Mouse (Mus musculus) thymus, adult 2 months (tissue): ENCODE measurements around the gene Exoc4. TPM values are rescaled to one million over a fixed set of nuclear protein-coding genes. Genes with fewer than 3 reads are reported as not detected.

Experiments
- DNase-seq: peaks from one replicate; pipeline ENCODE4 v3.0.0; 2021
- H3K27ac ChIP-seq: fragments of 200-500 bp; 2 replicates; pipeline ENCODE4 v1.5.1; 2012; ENCODE audit warnings: low read length, control low read depth; ENCODE audit not compliant: control insufficient read depth, insufficient read depth
- H3K27me3 ChIP-seq: fragments of 200-500 bp; 2 replicates; pipeline ENCODE4 v1.6.1; 2012; ENCODE audit warnings: mild to moderate bottlenecking, low read length, moderate library complexity, mixed read lengths; ENCODE audit not compliant: control insufficient read depth, insufficient read depth
- H3K36me3 ChIP-seq: fragments of 200-500 bp; 2 replicates; pipeline ENCODE4 v1.6.1; 2012; ENCODE audit warnings: mild to moderate bottlenecking, low read length, moderate library complexity; ENCODE audit not compliant: control insufficient read depth, insufficient read depth
- H3K4me1 ChIP-seq: fragments of 200-500 bp; replicated peaks from 2 replicates; pipeline ENCODE4 v1.6.1; 2012; ENCODE audit warnings: low read length; ENCODE audit not compliant: control insufficient read depth, insufficient read depth
- H3K4me3 ChIP-seq: fragments of 200-500 bp; 2 replicates; pipeline ENCODE4 v1.5.1; 2012; ENCODE audit warnings: mild to moderate bottlenecking, low read length, control low read depth, moderate library complexity; ENCODE audit not compliant: control insufficient read depth, insufficient read depth
- CTCF ChIP-seq: fragments of 200-500 bp; IDR thresholded peaks from 2 replicates; pipeline ENCODE4 v1.5.1; 2012; ENCODE audit warnings: mild to moderate bottlenecking, control low read depth, low read length, moderate library complexity, borderline replicate concordance; ENCODE audit not compliant: control insufficient read depth, poor library complexity, insufficient read depth; ENCODE audit errors: extremely low read depth
- POLR2A ChIP-seq: fragments of 200-500 bp; IDR thresholded peaks from 2 replicates; pipeline ENCODE4 v1.6.1; 2012; ENCODE audit warnings: mild to moderate bottlenecking, low read length, control low read depth, moderate library complexity; ENCODE audit not compliant: control insufficient read depth, poor library complexity, insufficient read depth; ENCODE audit errors: extremely low read depth
- whole genome bisulfite sequencing: fragments of 180-500 bp; shearing (Covaris S2); methylation state at CpG from one replicate; pipeline ENCODE4 v1.1.7; 2018; 5-methylcytosine and 5-hydroxymethylcytosine counted together
- polyA plus RNA-seq: library from polyadenylated mRNA; depleted of rRNA; stranded (reverse); fragments of >200 nt; gene quantifications from 2 replicates; pipeline ENCODE4 v1.2.3, GENCODE M21; 2012

The Exoc4 gene
- polyA plus RNA-seq, 1 experiment, result 12.7 TPM

DNA sequence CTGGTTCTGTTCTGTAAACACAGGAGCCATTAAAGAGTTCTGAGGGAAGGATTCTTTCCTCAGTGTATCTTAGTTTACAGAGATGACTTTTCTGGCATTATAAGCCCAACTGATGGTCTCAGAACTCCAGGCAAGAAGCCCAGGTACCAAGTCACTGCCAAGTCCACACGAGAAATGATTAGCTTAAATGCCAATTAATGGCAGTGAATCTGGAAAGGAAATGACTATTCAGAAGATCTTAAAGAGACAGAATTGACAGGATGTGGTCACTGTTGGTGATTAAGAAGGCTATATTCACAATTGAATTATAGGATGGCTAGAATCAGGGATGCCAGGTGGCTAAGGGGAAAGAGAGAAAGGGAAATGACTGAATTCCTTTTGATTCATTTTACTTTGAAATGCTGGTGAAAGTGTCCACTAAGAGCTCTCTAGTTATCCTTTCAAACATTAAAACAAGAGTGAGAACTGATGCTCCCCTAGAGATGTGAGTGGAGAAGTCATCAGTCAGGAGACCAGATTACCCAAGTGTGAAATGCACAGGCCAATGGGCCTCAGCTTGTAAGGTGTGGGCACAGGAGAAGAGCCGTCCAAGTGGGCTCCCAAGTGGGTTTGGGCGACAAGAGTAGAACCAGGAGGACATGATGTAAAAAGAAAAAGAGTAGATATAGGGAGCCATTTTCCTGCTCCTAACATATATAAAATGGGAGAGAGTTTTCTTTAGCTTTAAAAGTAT is 587.3 kb downstream of the Exoc4 start:
- 0 out of 2 replicates have a peak, but pooled peaks cover 4% of the 10 kb centered on the region for H3K36me3 ChIP-seq
- 95% methylated on average over 3 of the region's 3 CpGs for WGBS
- no peaks in the 10 kb centered on the region for H3K4me1 ChIP-seq
- H3K27ac ChIP-seq, result no peak overlapping the region
- no peak for TF ChIP-seq POLR2A
- TF ChIP-seq CTCF, result no peak
- H3K27me3 ChIP-seq, result no peaks in the 10 kb centered on the region
- no peak overlapping the region for H3K4me3 ChIP-seq
- DNase-seq, result no peak

DNA sequence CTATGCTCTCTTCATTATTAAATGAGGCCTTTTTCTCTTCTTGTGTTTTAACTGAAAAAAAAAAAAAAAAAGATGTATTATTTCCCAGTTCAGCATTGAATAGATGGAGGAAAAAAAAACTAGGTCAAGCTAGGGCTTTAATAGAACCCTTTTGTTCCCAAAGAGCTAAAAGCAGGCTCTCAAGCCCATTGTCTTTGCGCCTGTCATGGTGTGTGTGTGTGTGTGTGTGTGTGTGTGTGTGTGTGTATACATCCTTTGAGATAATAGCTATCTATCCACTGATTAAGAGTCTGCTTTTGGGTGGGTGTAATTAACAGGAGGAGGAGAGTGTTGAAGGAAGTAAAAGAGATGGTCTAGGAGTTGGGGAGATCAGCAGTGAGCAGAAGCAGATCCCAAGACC is 594.0 kb downstream of the Exoc4 start:
- Histone ChIP-seq H3K36me3 (0 out of 2 replicates have a peak, but pooled peaks cover 4% of the 10 kb centered on the region), H3K4me1 (no peaks in the 10 kb centered on the region), H3K4me3 (no peak overlapping the region), H3K27ac (no peak overlapping the region), H3K27me3 (no peaks in the 10 kb centered on the region)
- WGBS, result 93% methylated on average over 1 of the region's 1 CpGs
- DNase-seq, result no peak
- TF ChIP-seq CTCF (no peak), POLR2A (no peak)

DNA sequence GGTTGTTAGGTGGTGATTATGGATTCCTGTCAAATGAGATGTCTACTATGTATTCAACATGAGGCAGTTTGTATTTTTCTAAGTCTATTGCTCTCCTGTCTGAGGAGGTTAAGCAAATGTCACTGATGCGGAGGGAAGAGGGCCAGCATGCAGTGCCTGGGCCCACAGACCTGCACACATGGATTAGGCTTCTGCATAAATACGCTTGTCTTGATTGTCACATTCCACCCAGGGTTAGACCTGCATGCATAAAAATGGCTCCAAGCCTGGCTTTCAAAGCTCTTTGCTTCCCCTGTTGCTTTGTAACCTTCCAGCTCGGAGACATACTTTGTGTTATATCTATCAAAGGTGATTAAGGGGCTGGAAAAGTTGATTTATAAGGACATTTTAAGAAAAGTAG is 610.2 kb downstream of the Exoc4 start:
- H3K4me1 ChIP-seq, result no peaks in the 10 kb centered on the region
- no peak overlapping the region for H3K27ac ChIP-seq
- H3K27me3 ChIP-seq, result no peaks in the 10 kb centered on the region
- 98% methylated on average over 3 of the region's 3 CpGs for WGBS
- no peak for TF ChIP-seq POLR2A
- no peak for TF ChIP-seq CTCF
- H3K4me3 ChIP-seq, result no peak overlapping the region
- no peaks in the 10 kb centered on the region for H3K36me3 ChIP-seq
- DNase-seq, result no peak

DNA sequence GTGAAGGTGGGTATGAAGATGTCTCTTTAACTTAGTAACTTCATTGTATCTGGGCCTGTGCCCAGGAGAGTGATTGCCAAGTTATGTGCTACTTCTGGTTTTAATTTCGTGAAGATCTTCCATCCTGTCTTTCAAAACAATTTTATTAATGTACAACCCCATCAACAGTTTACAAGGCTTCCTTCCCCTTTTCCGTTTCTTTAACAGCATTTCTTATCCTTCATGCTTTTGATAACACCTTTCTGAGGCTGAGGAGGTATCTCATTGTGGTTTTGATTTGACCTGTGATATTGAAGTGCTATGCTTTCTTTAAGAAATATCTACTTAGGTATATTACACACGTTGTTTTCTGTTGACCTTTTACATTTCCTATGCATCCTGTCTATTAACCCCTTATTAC is 616.9 kb downstream of the Exoc4 start:
- no peak for DNase-seq
- no peaks in the 10 kb centered on the region for H3K36me3 ChIP-seq
- TF ChIP-seq CTCF (no peak), POLR2A (no peak)
- no peak overlapping the region for H3K27ac ChIP-seq
- no peaks in the 10 kb centered on the region for H3K4me1 ChIP-seq
- H3K27me3 ChIP-seq, result no peaks in the 10 kb centered on the region
- no peak overlapping the region for H3K4me3 ChIP-seq
- 7% methylated on average over 3 of the region's 3 CpGs for WGBS

DNA sequence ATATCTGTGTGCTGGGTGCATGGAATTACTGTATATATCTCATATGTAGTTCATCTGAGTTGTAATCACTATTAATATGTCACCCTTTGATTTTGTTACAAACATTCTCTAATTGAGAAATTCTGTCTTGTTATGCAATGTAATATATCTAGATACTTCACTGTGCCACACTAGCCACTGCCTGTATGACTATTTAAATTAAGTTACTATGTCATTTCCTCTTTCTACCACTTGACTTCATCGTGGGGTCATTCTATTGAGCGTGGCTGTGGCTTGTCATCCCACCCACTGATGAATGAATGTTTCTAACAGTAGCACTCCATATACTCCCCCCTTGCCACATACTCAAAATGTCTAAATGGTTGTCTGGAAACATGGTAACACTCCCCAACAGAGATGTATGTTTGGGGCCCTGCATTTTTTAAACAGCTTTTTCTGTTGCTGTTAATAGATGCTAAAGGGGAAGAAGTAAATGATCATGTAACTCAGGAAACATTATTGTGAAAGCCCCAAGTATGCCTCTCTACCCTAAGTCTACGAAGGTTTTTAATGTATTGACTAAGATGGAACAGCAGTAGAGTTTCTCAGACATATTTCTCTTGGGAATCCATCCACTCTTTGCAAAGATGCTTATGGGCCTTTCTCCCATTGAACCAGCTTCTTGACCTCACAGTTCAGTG is 618.2 kb downstream of the Exoc4 start:
- no peak for DNase-seq
- Histone ChIP-seq H3K4me1 (no peaks in the 10 kb centered on the region), H3K27ac (no peak overlapping the region), H3K4me3 (no peak overlapping the region), H3K36me3 (no peaks in the 10 kb centered on the region), H3K27me3 (no peaks in the 10 kb centered on the region)
- TF ChIP-seq POLR2A (no peak), CTCF (no peak)
- WGBS, result 76% methylated on average over 3 of the region's 3 CpGs

DNA sequence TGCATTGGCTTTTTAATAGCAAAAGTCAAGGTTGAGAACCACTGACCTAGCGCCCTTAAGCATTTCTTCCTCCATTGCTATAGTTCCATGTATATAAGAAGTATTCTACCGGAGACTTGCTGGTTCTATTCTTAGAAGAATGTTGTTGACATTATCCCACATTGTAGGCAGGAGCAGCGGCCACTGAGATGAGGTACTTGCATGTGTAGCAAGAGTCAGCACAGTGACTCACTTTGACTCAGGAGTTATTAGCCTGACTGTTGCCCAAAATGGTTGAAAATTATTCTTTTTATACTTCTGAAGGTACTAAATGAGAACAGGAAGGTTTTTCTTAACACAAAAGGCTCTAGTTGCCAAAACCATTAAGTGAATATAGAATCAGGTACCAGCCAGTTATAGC is 620.4 kb downstream of the Exoc4 start:
- no peak overlapping the region for H3K27ac ChIP-seq
- no peaks in the 10 kb centered on the region for H3K27me3 ChIP-seq
- TF ChIP-seq POLR2A (no peak), CTCF (no peak)
- H3K36me3 ChIP-seq, result no peaks in the 10 kb centered on the region
- no peaks in the 10 kb centered on the region for H3K4me1 ChIP-seq
- WGBS, result 97% methylated on average over 3 of the region's 3 CpGs
- no peak overlapping the region for H3K4me3 ChIP-seq
- DNase-seq, result no peak
